9 mouse cellular contexts compared by ENCODE assay signal in the genomic region with DNA sequence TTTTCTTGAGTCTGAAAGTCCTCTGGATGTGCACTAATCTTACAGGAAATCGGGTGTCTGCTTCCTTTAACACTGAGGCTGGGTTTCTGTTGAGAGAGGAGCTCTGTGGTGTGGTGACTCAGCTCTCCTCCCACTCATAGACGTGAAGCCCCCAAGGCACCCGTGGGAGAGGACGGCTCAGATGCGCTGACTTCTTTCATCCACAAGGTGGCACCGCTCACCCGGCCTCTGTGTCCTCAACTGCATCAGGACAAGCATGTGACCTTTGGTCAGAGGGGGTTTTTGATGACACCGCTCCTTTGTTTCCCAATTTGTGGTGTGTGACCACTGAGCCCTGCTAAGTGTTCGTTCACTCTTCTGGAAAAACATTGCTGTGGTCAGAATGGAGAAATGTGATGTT. TPM values are rescaled to one million over a fixed set of nuclear protein-coding genes. Genes with fewer than 3 reads are reported as not detected.
DNase-seq lines count a peak whose midpoint lies in the region; ATAC-seq and TF ChIP-seq lines count a peak whose summit lies in the region.
"Had no signal": no experiment of that assay in that cellular context is flagged by ENCODE, and none has a peak within 500 bp of the region (broad histone marks: within the 10 kb centered on the region; RNA-seq: fewer than 3 reads in every experiment).

No protein-coding gene starts in this region.

- no peak for ATAC-seq in liver, embryonic 14.5 days (ENCODE audit: insufficient read depth)
- no peak; the same call in 1 of the 2 replicates for ATAC-seq in liver, embryonic 11.5 days (replicated peaks; ENCODE audit: low FRiP score)
- no peak for ATAC-seq in hindbrain, embryonic 14.5 days (ENCODE audit: low FRiP score)

- no peak overlapping the region for H3K4me2 ChIP-seq in liver, embryonic 14.5 days (ENCODE audit: low read depth)
- H3K4me2 ChIP-seq in liver, embryonic 11.5 days: no peak overlapping the region
- H3K4me2 ChIP-seq in hindbrain, embryonic 14.5 days (replicated peaks): no peak overlapping the region
- H3K4me2 ChIP-seq: limb, embryonic 15.5 days had no signal

- peak; percentile 67 for TF ChIP-seq CTCF in liver, embryonic 14.5 days (IDR thresholded peaks at IDR 0.05; ENCODE audit: low read depth)

- H3K36me3 ChIP-seq in liver, embryonic 14.5 days (replicated peaks; ENCODE audit: control insufficient read depth, insufficient read depth, low read depth): no peaks in the 10 kb centered on the region
- H3K36me3 ChIP-seq in liver, embryonic 11.5 days (ENCODE audit: control insufficient read depth, insufficient read depth, low read length): peaks cover 6% of the 10 kb centered on the region
- H3K36me3 ChIP-seq in hindbrain, embryonic 14.5 days (replicated peaks; ENCODE audit: control insufficient read depth, insufficient read depth): no peaks in the 10 kb centered on the region
- H3K36me3 ChIP-seq: limb, embryonic 15.5 days had no signal

- no peak for TF ChIP-seq EP300 in liver, embryonic 14.5 days (IDR thresholded peaks at IDR 0.05; ENCODE audit: low read depth)

- no peaks in the 10 kb centered on the region for H3K4me1 ChIP-seq in liver, embryonic 14.5 days (replicated peaks; ENCODE audit: control insufficient read depth in 2 of 2, insufficient read depth in 2 of 2, low read length in 1 of 2)
- H3K4me1 ChIP-seq in liver, embryonic 11.5 days (replicated peaks; ENCODE audit: control insufficient read depth, insufficient read depth, low read length): no peaks in the 10 kb centered on the region
- H3K4me1 ChIP-seq in hindbrain, embryonic 14.5 days (replicated peaks; ENCODE audit: control insufficient read depth, insufficient read depth, low read length): no peaks in the 10 kb centered on the region
- H3K4me1 ChIP-seq: limb, embryonic 15.5 days had no signal

- WGBS in liver, embryonic 14.5 days (ENCODE audit: insufficient replicate concordance): 36% methylated on average over 9 of the region's 9 CpGs
- 45% methylated on average over 9 of the region's 9 CpGs for WGBS in liver, embryonic 11.5 days
- 72% methylated on average over 9 of the region's 9 CpGs for WGBS in hindbrain, embryonic 14.5 days

- peaks cover 22% of the 10 kb centered on the region for H3K9me3 ChIP-seq in liver, embryonic 14.5 days (ENCODE audit: control insufficient read depth, low read length)
- H3K9me3 ChIP-seq in liver, embryonic 11.5 days (ENCODE audit: control insufficient read depth, low read length): peaks cover 25% of the 10 kb centered on the region
- peaks cover 49% of the 10 kb centered on the region for H3K9me3 ChIP-seq in hindbrain, embryonic 14.5 days (ENCODE audit: control insufficient read depth, low read length)

- H3K27me3 ChIP-seq in liver, embryonic 14.5 days (ENCODE audit: control insufficient read depth, insufficient read depth, low read length): no peaks in the 10 kb centered on the region
- no peaks in the 10 kb centered on the region for H3K27me3 ChIP-seq in liver, embryonic 11.5 days (replicated peaks; ENCODE audit: control insufficient read depth, insufficient read depth, low read length)
- no peaks in the 10 kb centered on the region for H3K27me3 ChIP-seq in hindbrain, embryonic 14.5 days (ENCODE audit: control insufficient read depth, insufficient read depth, low read length)
- H3K27me3 ChIP-seq: limb, embryonic 15.5 days had no signal

- no peak overlapping the region for H3K4me3 ChIP-seq in liver, embryonic 14.5 days (ENCODE audit: insufficient read depth in 1 of 2, low read depth in 2 of 2, low read length in 2 of 2)
- no peak overlapping the region for H3K4me3 ChIP-seq in liver, embryonic 11.5 days (ENCODE audit: low read depth, low read length)
- H3K4me3 ChIP-seq in hindbrain, embryonic 14.5 days (replicated peaks; ENCODE audit: low read length): no peak overlapping the region
- H3K4me3 ChIP-seq: limb, embryonic 15.5 days had no signal

- no peak overlapping the region for H3K27ac ChIP-seq in liver, embryonic 14.5 days
- no peak overlapping the region for H3K27ac ChIP-seq in liver, embryonic 11.5 days (ENCODE audit: low read depth, low read length)
- H3K27ac ChIP-seq in hindbrain, embryonic 14.5 days: no peak overlapping the region
- H3K27ac ChIP-seq: limb, embryonic 15.5 days had no signal

- no peak overlapping the region for H3K9ac ChIP-seq in liver, embryonic 14.5 days (replicated peaks)
- no peak overlapping the region for H3K9ac ChIP-seq in liver, embryonic 11.5 days (ENCODE audit: low read depth, low read length)
- H3K9ac ChIP-seq in hindbrain, embryonic 14.5 days: no peak overlapping the region
- H3K9ac ChIP-seq: limb, embryonic 15.5 days had no signal

- peak; percentile 15 for DNase-seq in cerebellum, adult 9-10 months
- DNase-seq in cerebellum, postnatal 4 days (ENCODE audit: low spot score in 2 of 2): no peak
- DNase-seq in liver, embryonic 14.5 days (ENCODE audit: low read depth in 3 of 3, low spot score in 3 of 3): no peak
- no peak for DNase-seq in liver, embryonic 11.5 days (ENCODE audit: low spot score)
- peak; percentile 60 for DNase-seq in adrenal gland, postnatal 14 days
- peak; percentile 64 to 75 for DNase-seq in monocyte, adult 2 months (ENCODE audit: low read depth in 1 of 2, low spot score in 2 of 2)
- no peak for DNase-seq in hindbrain, embryonic 14.5 days (ENCODE audit: low spot score)
- no peak for DNase-seq in frontal cortex, postnatal 10 days (ENCODE audit: low spot score in 2 of 2)

RNA-seq across cellular contexts. Expression of a gene that starts 10.1 kb away (rescaled TPM):
- 4.1 and 4.5 TPM in 2 replicates for polyA plus RNA-seq in liver, embryonic 14.5 days (2012; rRNA removed)
- 2.4 and 2.7 TPM in 2 replicates for polyA plus RNA-seq in liver, embryonic 14.5 days (2014; fragmentation: Nextera tagmentation; extraction: Ambion mirVana)
- polyA plus RNA-seq in liver, embryonic 11.5 days (2014; fragmentation: Nextera tagmentation; extraction: Ambion mirVana): 6.9 and 7.5 TPM in 2 replicates
- total RNA-seq in adrenal gland, postnatal 14 days (2021): 22.9 and 27.6 TPM in 2 replicates
- 13.5 and 16.5 TPM in 2 replicates for polyA plus RNA-seq in hindbrain, embryonic 14.5 days (2014; fragmentation: Nextera tagmentation; extraction: Ambion mirVana)

Comparison
In these comparisons a context has a peak if more than half of its experiments do, and no peak if none do; other contexts are left out.
1. DNase-seq: peak in cerebellum, adult 9-10 months (single experiment), adrenal gland, postnatal 14 days (single experiment) and monocyte, adult 2 months (2 of 2); none in cerebellum, postnatal 4 days (0 of 2), liver, embryonic 14.5 days (0 of 3), liver, embryonic 11.5 days (single experiment), hindbrain, embryonic 14.5 days (single experiment) and frontal cortex, postnatal 10 days (0 of 2).